Mouse (Mus musculus): ENCODE measurements around the gene Sohlh1. TPM values are rescaled to one million over a fixed set of nuclear protein-coding genes. Genes with fewer than 3 reads are reported as not detected.
A peak's percentile ranks its signal among the peaks of the same experiment; 100 is the strongest.

Sohlh1 gene
- polyA plus RNA-seq, 1 experiment: not detected

DNA sequence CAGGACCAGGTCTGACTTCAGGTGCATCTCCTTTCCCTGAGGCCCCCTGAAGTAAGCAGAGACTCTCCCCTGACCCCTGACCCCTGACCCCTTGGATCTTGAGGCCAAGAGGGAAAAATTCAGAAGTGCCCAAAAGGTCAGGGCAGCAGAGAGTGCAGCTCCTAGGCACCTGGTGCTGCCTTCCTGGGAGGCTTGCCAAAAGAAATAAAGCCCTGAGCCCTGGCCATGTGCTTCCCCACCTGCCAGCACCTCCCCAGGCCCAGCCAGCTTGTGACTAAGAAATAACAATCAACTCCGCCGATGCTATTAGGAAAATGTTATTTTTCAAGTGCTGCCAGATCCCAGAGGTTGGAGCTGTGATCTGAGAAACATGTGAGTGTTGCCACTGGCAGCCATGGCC is 15.0 kb upstream of the Sohlh1 start:
- 13% methylated on average over 2 of the region's 2 CpGs for WGBS
- Histone ChIP-seq H3K4me3 (replicated peaks; ENCODE audit: insufficient read depth, low read depth, low read length) (no peak overlapping the region), H3K27me3 (ENCODE audit: control insufficient read depth, insufficient read depth, low read length) (no peaks in the 10 kb centered on the region), H3K4me1 (ENCODE audit: control insufficient read depth, insufficient read depth, low read length) (peaks cover 32% of the 10 kb centered on the region), H3K27ac (ENCODE audit: insufficient read depth, low read length) (no peak overlapping the region)
- TF ChIP-seq POLR2A (IDR thresholded peaks at IDR 0.05; ENCODE audit: borderline replicate concordance, insufficient read depth, low read length) (no peak), CTCF (IDR thresholded peaks at IDR 0.05; ENCODE audit: borderline replicate concordance, insufficient read depth, low read depth, low read length) (no peak)
- DNase-seq: peak in 1 of 2 experiments; percentile 50

DNA sequence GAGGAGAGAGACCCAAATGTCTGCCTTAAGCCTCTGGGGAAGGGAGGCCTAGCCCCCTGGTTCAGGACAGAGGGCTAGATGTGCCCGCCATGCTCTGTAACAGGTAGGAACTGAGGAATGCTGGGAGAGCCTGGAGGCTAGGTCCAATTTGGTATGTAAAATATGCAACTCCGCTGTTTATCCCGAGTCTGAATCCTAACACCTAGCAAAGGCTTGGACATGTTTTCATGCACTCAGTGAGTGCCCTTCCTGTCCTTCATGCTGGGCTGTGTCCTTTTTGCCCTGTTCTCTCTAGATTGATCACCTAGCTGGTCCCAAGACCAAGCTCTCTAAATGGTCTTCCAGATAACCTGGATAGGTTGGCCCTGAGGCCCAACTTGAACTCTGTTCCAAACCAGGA is 12.8 kb upstream of the Sohlh1 start:
- 89% methylated on average over 3 of the region's 3 CpGs for WGBS
- no peak for TF ChIP-seq POLR2A (IDR thresholded peaks at IDR 0.05; ENCODE audit: borderline replicate concordance, insufficient read depth, low read length)
- TF ChIP-seq CTCF (IDR thresholded peaks at IDR 0.05; ENCODE audit: borderline replicate concordance, insufficient read depth, low read depth, low read length): no peak
- Histone ChIP-seq H3K27ac (ENCODE audit: insufficient read depth, low read length) (no peak overlapping the region), H3K4me3 (replicated peaks; ENCODE audit: insufficient read depth, low read depth, low read length) (no peak overlapping the region), H3K27me3 (ENCODE audit: control insufficient read depth, insufficient read depth, low read length) (no peaks in the 10 kb centered on the region), H3K4me1 (ENCODE audit: control insufficient read depth, insufficient read depth, low read length) (peaks cover 21% of the 10 kb centered on the region)
- no peak for DNase-seq

DNA sequence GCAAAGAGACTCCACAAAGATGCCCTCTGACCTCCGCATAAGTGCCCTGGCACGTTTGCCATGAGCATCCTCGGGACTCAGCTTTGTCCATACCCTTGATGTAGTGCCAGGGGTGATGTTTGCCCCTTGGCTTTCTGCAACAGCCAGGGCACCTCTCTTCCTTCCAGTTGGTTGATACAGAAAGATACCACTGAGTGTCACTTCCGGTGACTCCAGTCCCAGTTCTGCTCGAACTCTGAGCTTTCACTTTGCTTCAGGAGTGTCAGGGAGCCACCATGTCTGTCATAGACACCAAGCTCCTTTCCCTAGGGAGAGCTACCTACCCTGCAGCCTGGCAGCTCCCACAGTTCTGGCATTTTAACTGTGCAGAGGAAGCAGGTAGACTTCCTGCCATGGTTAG is 7.0 kb upstream of the Sohlh1 start:
- no peak overlapping the region for H3K27ac ChIP-seq (ENCODE audit: insufficient read depth, low read length)
- no peak for TF ChIP-seq POLR2A (IDR thresholded peaks at IDR 0.05; ENCODE audit: borderline replicate concordance, insufficient read depth, low read length)
- no peak for TF ChIP-seq CTCF (IDR thresholded peaks at IDR 0.05; ENCODE audit: borderline replicate concordance, insufficient read depth, low read depth, low read length)
- H3K27me3 ChIP-seq (ENCODE audit: control insufficient read depth, insufficient read depth, low read length): no peaks in the 10 kb centered on the region
- no peak for DNase-seq
- 79% methylated on average over 5 of the region's 5 CpGs for WGBS
- H3K4me1 ChIP-seq (ENCODE audit: control insufficient read depth, insufficient read depth, low read length): no peaks in the 10 kb centered on the region; the same call in 1 of the 2 replicates
- H3K4me3 ChIP-seq (replicated peaks; ENCODE audit: insufficient read depth, low read depth, low read length): no peak overlapping the region

DNA sequence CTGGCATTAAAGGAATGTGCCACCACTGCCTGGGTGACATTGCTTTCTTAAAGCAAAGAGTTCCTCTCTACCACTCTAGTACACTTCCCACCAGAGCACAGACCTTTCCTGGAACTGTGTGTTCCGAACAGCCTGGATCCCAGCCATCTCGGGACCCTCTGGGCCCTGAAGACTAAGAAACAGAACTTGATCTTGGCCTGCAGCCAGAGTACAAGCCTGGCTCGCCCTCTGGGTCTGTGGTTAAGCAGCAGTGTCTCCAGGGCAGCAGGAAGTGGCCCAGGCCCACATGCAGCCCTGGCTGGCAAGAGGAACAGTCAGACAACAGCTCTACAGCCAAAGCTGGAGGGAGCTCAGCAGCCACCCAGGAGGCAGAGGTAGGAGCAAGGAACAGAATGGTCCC is 5.6 kb upstream of the Sohlh1 start:
- Histone ChIP-seq H3K4me3 (replicated peaks; ENCODE audit: insufficient read depth, low read depth, low read length) (no peak overlapping the region), H3K4me1 (ENCODE audit: control insufficient read depth, insufficient read depth, low read length) (no peaks in the 10 kb centered on the region; the same call in 1 of the 2 replicates), H3K27ac (ENCODE audit: insufficient read depth, low read length) (no peak overlapping the region), H3K27me3 (ENCODE audit: control insufficient read depth, insufficient read depth, low read length) (no peaks in the 10 kb centered on the region)
- TF ChIP-seq CTCF (IDR thresholded peaks at IDR 0.05; ENCODE audit: borderline replicate concordance, insufficient read depth, low read depth, low read length) (no peak), POLR2A (IDR thresholded peaks at IDR 0.05; ENCODE audit: borderline replicate concordance, insufficient read depth, low read length) (no peak)
- 21% methylated on average over 3 of the region's 3 CpGs for WGBS
- peak; percentile 32 to 46 for DNase-seq

DNA sequence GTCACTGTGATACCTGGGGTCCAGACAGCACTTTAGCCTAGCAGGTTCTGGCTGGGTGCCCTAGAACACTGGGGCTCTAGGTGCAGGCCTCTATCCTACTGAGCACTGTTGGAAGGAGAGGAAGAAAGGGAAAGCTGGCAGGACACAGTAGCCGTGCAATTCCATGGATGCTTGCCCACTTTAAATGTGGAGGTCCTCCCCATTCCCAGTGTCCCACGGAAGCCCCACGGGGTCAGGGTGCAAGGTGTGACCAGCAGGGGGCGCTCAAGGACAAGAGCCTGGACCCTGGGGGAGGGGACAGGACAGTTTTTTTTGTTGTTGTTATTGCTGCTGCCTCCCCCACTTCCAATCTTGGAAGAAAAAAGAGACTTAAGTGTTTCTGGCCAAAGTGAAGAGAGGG is 3.3 kb upstream of the Sohlh1 start:
- 2% methylated on average over 4 of the region's 4 CpGs for WGBS
- H3K27me3 ChIP-seq (ENCODE audit: control insufficient read depth, insufficient read depth, low read length): no peaks in the 10 kb centered on the region
- TF ChIP-seq POLR2A (IDR thresholded peaks at IDR 0.05; ENCODE audit: borderline replicate concordance, insufficient read depth, low read length) (no peak), CTCF (IDR thresholded peaks at IDR 0.05; ENCODE audit: borderline replicate concordance, insufficient read depth, low read depth, low read length) (peak; percentile 90)
- peak; percentile 59 to 77 for DNase-seq
- H3K27ac ChIP-seq (ENCODE audit: insufficient read depth, low read length): no peak overlapping the region
- peaks cover 6% of the 10 kb centered on the region; the same call in 1 of the 2 replicates for H3K4me1 ChIP-seq (ENCODE audit: control insufficient read depth, insufficient read depth, low read length)
- H3K4me3 ChIP-seq (replicated peaks; ENCODE audit: insufficient read depth, low read depth, low read length): no peak overlapping the region

DNA sequence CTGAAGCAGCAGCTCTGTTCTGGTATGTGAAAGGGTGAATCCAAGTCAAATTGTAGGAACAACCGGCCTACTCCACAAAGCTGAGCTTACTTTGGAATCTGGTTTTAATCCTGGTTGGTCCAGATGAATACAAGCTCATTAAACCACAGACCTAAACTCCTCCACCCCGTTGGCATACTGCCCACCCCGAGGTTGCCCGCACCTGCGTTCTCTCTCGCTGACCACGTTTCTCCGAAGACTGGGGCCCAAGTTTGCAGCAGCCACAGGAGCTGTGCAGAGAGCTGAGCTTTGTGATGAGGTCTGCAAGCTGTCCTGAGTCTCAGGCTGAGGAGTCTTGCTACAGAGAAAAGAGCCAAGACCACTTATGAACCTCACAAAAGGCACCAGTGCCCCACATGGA is 532 bp downstream of the Sohlh1 start:
- TF ChIP-seq POLR2A (IDR thresholded peaks at IDR 0.05; ENCODE audit: borderline replicate concordance, insufficient read depth, low read length) (no peak), CTCF (IDR thresholded peaks at IDR 0.05; ENCODE audit: borderline replicate concordance, insufficient read depth, low read depth, low read length) (no peak)
- Histone ChIP-seq H3K27me3 (ENCODE audit: control insufficient read depth, insufficient read depth, low read length) (no peaks in the 10 kb centered on the region), H3K4me1 (ENCODE audit: control insufficient read depth, insufficient read depth, low read length) (peaks cover 7% of the 10 kb centered on the region; the same call in 1 of the 2 replicates), H3K27ac (ENCODE audit: insufficient read depth, low read length) (no peak overlapping the region), H3K4me3 (replicated peaks; ENCODE audit: insufficient read depth, low read depth, low read length) (no peak overlapping the region)
- DNase-seq: no peak
- 35% methylated on average over 8 of the region's 8 CpGs for WGBS

DNA sequence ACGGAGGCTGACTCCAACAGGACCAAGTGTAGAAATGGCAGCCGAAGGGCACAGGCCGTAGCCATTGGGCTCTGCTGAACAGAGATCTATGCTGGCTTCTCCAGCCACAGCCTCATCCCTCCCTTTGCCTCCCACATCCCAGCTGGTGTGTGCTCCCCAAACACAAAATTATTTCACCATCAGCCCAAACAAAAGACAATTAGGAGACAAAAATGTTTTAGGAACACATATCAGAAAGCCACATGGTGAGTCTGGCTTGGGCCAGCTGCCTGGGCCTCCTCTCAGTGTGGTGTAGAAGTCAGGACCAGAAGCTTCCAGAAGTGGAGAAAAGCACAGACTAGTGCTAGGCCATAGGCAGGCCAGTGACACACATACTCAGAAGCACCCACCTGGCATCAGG is 3.0 kb downstream of the Sohlh1 start:
- Histone ChIP-seq H3K4me3 (replicated peaks; ENCODE audit: insufficient read depth, low read depth, low read length) (no peak overlapping the region), H3K27me3 (ENCODE audit: control insufficient read depth, insufficient read depth, low read length) (no peaks in the 10 kb centered on the region), H3K27ac (ENCODE audit: insufficient read depth, low read length) (no peak overlapping the region), H3K4me1 (ENCODE audit: control insufficient read depth, insufficient read depth, low read length) (peaks cover 7% of the 10 kb centered on the region; the same call in 1 of the 2 replicates)
- TF ChIP-seq CTCF (IDR thresholded peaks at IDR 0.05; ENCODE audit: borderline replicate concordance, insufficient read depth, low read depth, low read length) (no peak), POLR2A (IDR thresholded peaks at IDR 0.05; ENCODE audit: borderline replicate concordance, insufficient read depth, low read length) (no peak)
- DNase-seq: no peak
- WGBS: 89% methylated on average over 3 of the region's 3 CpGs

DNA sequence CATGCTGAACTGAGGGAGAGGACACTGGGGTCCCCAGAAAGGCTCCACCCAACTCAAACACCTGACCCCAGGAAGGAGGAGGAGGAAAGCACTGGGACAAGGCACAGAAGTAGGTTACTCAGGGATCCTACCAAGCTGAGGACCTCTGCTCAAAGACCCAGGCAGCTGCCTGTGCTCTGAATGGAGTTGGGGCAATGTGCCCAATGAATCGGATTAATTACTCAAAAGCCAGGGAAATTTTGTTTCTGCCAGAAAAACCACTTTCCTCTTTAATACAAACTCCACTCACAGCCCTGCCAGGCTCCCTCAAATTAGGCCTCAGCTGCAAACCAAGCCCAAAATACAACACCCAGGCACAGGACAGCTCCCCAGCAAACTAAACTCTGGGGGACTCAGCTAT is 4.3 kb downstream of the Sohlh1 start:
- 60% methylated on average over 1 of the region's 1 CpGs for WGBS
- TF ChIP-seq CTCF (IDR thresholded peaks at IDR 0.05; ENCODE audit: borderline replicate concordance, insufficient read depth, low read depth, low read length): no peak
- no peak for TF ChIP-seq POLR2A (IDR thresholded peaks at IDR 0.05; ENCODE audit: borderline replicate concordance, insufficient read depth, low read length)
- no peak overlapping the region for H3K27ac ChIP-seq (ENCODE audit: insufficient read depth, low read length)

More for the DNA sequence above, 4.3 kb downstream of the Sohlh1 start:
- Histone ChIP-seq H3K4me3 (replicated peaks; ENCODE audit: insufficient read depth, low read depth, low read length) (no peak overlapping the region), H3K4me1 (ENCODE audit: control insufficient read depth, insufficient read depth, low read length) (peaks cover 7% of the 10 kb centered on the region; the same call in 1 of the 2 replicates), H3K27me3 (ENCODE audit: control insufficient read depth, insufficient read depth, low read length) (no peaks in the 10 kb centered on the region)
- DNase-seq: no peak

All from cerebellum, adult 2 months (tissue).